Mouse (Mus musculus) erythroblast, adult 5-6 weeks (primary cell): Measurements from ENCODE around the gene Vegfd. TPM values are rescaled to one million over a fixed set of nuclear protein-coding genes. Genes with fewer than 3 reads are reported as not detected.
A peak's percentile ranks its signal among the peaks of the same experiment; 100 is the strongest.

Experiments used
- ATAC-seq: replicated peaks from 2 replicates; pipeline ENCODE4 v1.8.0; 2016; ENCODE audit warnings: moderate number of reproducible peaks, mild to moderate bottlenecking, moderate TSS enrichment, inconsistent platforms; ENCODE audit not compliant: poor library complexity, low FRiP score, severe bottlenecking
- total RNA-seq, 2 experiments: library from RNA; stranded (forward) in 1 of 2; stranded (reverse) in 1 of 2; fragments of 150-400 nt in 1 of 2; fragments of 200-764, 138-1000 nt in 1 of 2; gene quantifications; 2 replicates each; pipeline versions ENCODE4 v1.2.3 to v1.2.4; 2015 to 2017; ENCODE audit warnings: low replicate concordance in 2 of 2

Gene Vegfd
- total RNA-seq, 2 experiments from 2014 or later, result 3.4 to 14.8 TPM

- no peak for ATAC-seq
Observed at GRCm38 (mm10) chrX:164418008-164418407, 44.8 kb downstream of the Vegfd start.

GRCm38 (mm10) chrX:164419471-164419939, 46.3 kb downstream of the Vegfd start, which contains the start of gene Piga:
TSS of gene Piga (plus strand) at chrX:164419787.
- ATAC-seq, result peak; percentile 97

- peak; percentile 43 for ATAC-seq
Observed at GRCm38 (mm10) chrX:164419955-164420354, 46.8 kb downstream of the Vegfd start.

GRCm38 (mm10) chrX:164420518-164420917, 47.3 kb downstream of the Vegfd start:
- no peak for ATAC-seq

DNA sequence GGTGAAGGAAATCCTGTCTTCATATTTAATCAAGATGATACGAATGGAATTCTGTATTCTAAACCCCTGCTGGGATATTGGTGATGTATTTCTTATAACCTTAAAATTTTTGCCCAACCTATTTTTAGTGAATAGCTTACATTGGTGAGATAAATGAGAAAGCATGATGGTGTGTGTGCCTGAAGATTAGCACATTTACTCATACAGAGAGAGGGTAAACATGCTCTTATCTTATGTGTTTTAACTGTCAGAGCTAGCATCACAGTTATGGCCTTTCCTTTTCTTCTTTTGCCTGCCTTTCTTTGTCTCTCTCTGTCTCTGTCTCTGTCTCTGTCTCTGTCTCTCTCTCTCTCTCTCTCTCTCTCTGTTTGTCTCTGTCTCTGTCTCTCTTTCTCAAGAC, 51.6 kb downstream of the Vegfd start:
- ATAC-seq, result peak; percentile 81

- ATAC-seq, result no peak
Observed at GRCm38 (mm10) chrX:164427295-164427694, 54.1 kb downstream of the Vegfd start.

DNA sequence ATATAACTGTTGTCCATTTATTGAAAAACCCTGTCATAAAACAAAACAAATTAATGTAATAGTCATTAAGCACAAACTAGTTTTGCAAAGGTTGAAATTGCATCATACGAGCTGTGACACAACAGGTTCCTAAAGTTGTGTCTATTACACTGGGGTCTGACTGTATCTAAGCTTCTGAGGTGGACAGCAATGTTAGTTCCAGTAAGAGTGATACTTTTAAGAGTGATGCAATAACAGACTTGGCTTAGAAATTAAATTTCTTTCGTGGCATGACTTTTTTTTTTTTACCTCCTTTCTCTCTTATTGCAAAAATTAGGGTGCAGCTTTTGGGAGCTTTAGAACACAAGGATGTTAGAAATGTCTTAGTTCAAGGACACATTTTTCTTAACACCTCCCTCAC, 55.0 kb downstream of the Vegfd start:
- ATAC-seq, result no peak

DNA sequence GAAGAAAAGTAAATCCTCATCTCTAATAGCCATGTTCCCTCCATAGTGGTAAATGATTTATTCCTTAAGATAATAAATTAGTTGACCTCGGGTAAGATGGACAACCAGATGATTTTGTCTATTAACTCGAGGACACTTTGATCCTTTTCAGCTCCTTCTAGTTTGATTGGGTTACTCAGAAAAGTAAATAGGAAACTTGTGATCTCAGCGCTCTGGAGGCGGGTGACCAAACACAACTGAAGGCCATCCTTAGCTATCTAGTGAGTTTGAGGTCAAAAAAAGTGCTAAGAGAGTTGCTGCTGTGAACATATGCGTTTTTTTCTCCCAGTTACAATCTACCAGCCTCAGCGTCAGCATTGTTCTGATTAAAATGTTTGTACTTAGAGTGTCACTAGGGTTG, 57.4 kb downstream of the Vegfd start:
- no peak for ATAC-seq

DNA sequence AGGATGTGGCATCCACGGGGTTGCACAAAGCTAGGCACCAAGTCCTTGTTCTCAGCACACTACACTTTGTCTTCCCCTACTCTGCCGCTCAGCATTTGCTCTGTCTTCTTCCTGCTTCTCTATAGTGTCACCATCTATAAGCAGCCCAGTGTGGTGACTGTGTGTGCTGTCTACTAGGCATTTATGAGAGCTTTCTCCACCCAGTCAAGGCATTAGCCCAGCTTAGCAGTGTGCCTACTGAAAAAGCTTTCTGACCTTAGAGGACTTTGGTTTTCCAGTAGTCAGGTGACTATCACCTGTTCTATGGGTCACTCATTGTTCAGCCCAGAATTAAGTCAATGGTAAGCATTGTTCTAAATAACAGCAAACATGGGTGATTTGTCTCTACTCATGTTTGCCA, 58.0 kb downstream of the Vegfd start:
- no peak for ATAC-seq

GRCm38 (mm10) chrX:164431541-164431940, 58.4 kb downstream of the Vegfd start:
- ATAC-seq, result no peak

- ATAC-seq, result no peak
Observed at GRCm38 (mm10) chrX:164432682-164433081, 59.5 kb downstream of the Vegfd start.

GRCm38 (mm10) chrX:164436709-164437108, 63.5 kb downstream of the Vegfd start, which contains the start of gene Asb11:
TSS of gene Asb11 (plus strand) at chrX:164436994.
- ATAC-seq, result no peak

DNA sequence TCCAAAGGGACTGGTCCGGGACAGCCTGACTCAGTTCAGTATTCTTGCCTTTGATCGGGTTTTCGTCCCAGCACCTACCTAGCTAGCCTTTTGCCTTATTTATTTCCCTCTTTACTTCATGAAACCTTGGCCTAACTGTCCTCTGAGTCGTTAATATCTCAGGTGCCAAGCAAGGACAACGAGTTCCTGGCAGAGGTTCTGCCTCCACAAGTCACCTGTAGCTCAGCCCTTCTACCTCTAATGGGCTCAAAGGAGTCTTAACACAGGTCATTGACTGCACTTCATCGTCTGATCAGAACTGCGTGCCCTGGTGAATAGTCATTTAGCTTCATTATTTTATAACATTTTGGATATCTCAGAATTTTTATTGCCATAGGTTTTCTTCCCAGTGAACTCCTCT, 66.3 kb downstream of the Vegfd start:
- ATAC-seq, result no peak

GRCm38 (mm10) chrX:164440140-164440539, 67.0 kb downstream of the Vegfd start:
- no peak for ATAC-seq

DNA sequence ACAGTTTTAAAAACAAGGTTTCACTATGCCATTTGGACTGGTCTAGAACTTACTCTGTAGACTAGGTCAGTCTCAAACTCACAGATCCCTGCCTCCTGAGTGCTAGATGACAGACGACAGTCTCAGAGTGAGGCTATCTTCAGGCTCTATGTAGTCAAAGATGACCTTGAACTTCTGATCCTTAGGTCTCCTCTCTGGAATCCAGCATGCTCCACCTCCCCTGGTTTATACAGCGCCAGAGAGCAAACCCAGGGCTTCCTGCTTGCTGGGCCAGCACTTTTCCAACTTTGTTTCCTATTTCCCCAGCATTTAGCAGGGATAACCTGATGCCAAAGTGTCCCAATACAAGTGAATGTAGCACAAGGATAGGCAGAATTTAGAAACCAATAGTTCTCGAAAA, 67.5 kb downstream of the Vegfd start:
- no peak for ATAC-seq

- ATAC-seq, result no peak
Observed at GRCm38 (mm10) chrX:164441306-164441705, 68.1 kb downstream of the Vegfd start.

- ATAC-seq, result no peak
Observed at GRCm38 (mm10) chrX:164445601-164446000, 72.4 kb downstream of the Vegfd start.

DNA sequence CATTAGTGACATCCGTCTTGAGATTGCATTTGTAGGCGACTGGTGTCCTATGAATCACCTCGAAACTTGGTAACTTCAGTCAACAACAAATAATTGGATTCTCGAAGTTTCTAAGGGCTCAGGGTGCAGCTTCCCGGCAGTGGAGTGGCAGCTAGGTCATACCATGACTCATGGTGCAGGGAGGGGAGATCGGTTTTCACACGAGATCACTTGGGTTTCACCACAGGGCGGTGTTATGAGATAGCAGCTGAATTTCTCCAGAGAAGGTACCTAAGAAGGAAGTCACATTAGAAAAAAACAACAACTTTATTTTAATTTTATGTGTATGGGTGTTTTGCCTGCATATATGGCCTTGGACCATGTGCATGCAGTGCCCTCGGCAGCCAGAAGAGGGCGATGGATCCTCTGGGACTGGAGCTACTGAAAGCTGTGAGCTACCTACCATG, 73.0 kb downstream of the Vegfd start:
- 0 out of 2 replicates have a peak, but pooled peaks have one; percentile 41 for ATAC-seq

DNA sequence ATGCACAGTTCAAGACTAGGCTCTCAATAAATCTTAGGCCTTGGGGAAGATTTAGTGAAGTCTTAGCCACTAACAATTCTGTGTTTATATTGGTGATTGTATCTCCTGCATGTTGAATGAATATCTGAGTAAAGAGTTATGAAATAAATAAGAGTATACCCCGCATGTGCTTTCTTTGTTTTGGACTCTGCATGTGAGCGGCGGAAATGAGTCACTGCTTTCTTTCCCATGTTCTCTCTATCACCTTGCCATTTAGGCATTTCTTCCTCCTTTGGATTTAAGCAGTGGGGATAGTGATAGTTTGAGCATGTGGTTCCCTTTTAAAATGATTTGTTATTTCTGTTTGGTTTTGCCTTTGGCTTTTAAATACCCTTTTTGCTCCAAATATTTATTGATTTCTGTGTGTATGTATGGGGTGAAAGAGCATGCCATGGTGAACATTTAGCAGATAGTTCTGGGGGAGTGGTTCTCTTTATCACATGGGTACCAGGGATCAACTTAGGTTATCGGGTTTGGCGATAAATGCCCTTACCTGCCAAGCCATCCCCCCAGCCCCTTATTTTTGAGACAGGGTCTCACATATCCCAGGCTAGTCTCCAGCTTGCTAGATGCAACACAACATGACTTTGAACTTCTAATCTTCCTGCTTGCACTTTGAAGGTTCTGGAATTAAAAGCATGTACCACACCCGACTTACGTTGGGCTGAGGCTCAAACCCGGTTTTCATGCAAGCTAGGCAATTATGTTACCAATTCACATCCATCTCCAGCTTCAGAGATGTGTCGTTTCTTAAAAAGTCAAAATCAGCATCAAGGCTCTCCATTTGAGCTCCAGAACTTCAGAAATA, 73.9 kb downstream of the Vegfd start:
- peak; percentile 57; the same call in 1 of the 2 replicates for ATAC-seq

GRCm38 (mm10) chrX:164447682-164448071, 74.5 kb downstream of the Vegfd start:
- peak; percentile 88 for ATAC-seq

GRCm38 (mm10) chrX:164449201-164449600, 76.0 kb downstream of the Vegfd start:
- ATAC-seq, result peak; percentile 60; the same call in 1 of the 2 replicates
